Mouse (Mus musculus) small intestine, adult 2 months (tissue): ENCODE data around the gene Tchp. TPM values are rescaled to one million over a fixed set of nuclear protein-coding genes. Genes with fewer than 3 reads are reported as not detected.
A peak's percentile ranks its signal among the peaks of the same experiment; 100 is the strongest.

Source experiments
- H3K27ac ChIP-seq: fragments of 200-500 bp; 2 replicates; pipeline ENCODE4 v1.5.1; 2012; ENCODE audit warnings: low read depth, low read length, control low read depth, inconsistent platforms; ENCODE audit not compliant: insufficient read depth
- H3K27me3 ChIP-seq: fragments of 200-500 bp; 2 replicates; pipeline ENCODE4 v1.6.1; 2012; ENCODE audit warnings: mild to moderate bottlenecking, moderate library complexity, low read length, inconsistent platforms; ENCODE audit not compliant: control insufficient read depth, insufficient read depth
- H3K36me3 ChIP-seq: fragments of 200-500 bp; 2 replicates; pipeline ENCODE4 v1.6.1; 2012; ENCODE audit warnings: mild to moderate bottlenecking, low read length, control low read depth, inconsistent platforms; ENCODE audit not compliant: control insufficient read depth, insufficient read depth
- H3K4me1 ChIP-seq: fragments of 200-500 bp; 2 replicates; pipeline ENCODE4 v1.6.1; 2012; ENCODE audit warnings: low read length, inconsistent platforms, mixed read lengths; ENCODE audit not compliant: control insufficient read depth, insufficient read depth, insufficient read length
- H3K4me3 ChIP-seq: fragments of 200-500 bp; 2 replicates; pipeline ENCODE4 v1.5.1; 2012; ENCODE audit warnings: low read depth, mild to moderate bottlenecking, control low read depth, inconsistent platforms, low read length, moderate library complexity
- CTCF ChIP-seq: fragments of 200-500 bp; IDR thresholded peaks from 2 replicates; pipeline ENCODE4 v1.5.1; 2012; ENCODE audit warnings: low read depth, mild to moderate bottlenecking, control low read depth, inconsistent platforms, low read length, moderate library complexity, mixed read lengths; ENCODE audit not compliant: insufficient replicate concordance, insufficient read length; ENCODE audit errors: extremely low read depth
- POLR2A ChIP-seq: fragments of 200-500 bp; IDR thresholded peaks from 2 replicates; pipeline ENCODE4 v1.6.1; 2012; ENCODE audit warnings: low read depth, mild to moderate bottlenecking, control low read depth, inconsistent platforms, low read length, moderate library complexity
- WGBS: fragments of 180-500 bp; shearing (Covaris S2); methylation state at CpG from one replicate; pipeline ENCODE4 v1.1.7; 2018; 5-methylcytosine and 5-hydroxymethylcytosine counted together
- polyA plus RNA-seq: library from polyadenylated mRNA; depleted of rRNA; stranded (reverse); fragments of >200 nt; gene quantifications from 2 replicates; pipeline ENCODE4 v1.2.3, GENCODE M21; 2012; rRNA removed

Gene Tchp
- polyA plus RNA-seq, 1 experiment, result 4.4 TPM

DNA sequence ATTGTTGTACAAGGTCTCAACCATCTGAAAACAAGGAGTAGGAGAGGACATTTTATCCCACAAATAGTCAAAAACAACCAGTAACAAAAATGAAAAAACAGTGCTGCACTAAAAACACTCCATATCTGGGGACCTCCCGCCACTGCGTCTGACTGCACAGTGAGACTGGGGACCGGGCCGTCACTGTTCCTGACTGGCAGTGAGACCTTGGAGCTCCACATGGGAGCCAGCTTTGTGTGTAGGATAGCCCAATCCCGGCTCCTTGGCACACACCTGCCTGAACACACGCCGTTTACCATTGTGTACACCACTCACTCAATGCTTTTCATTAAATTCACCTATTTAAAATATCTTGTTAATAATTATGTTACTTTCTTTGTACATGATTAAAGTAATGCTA lies 59.6 kb downstream of the Tchp start:
- 89% methylated on average over 7 of the region's 7 CpGs for WGBS
- peaks cover 33% of the 10 kb centered on the region for H3K36me3 ChIP-seq
- no peak overlapping the region for H3K27ac ChIP-seq
- no peaks in the 10 kb centered on the region for H3K27me3 ChIP-seq
- no peaks in the 10 kb centered on the region; the same call in 1 of the 2 replicates for H3K4me1 ChIP-seq
- TF ChIP-seq CTCF, result no peak
- no peak for TF ChIP-seq POLR2A
- no peak overlapping the region for H3K4me3 ChIP-seq

DNA sequence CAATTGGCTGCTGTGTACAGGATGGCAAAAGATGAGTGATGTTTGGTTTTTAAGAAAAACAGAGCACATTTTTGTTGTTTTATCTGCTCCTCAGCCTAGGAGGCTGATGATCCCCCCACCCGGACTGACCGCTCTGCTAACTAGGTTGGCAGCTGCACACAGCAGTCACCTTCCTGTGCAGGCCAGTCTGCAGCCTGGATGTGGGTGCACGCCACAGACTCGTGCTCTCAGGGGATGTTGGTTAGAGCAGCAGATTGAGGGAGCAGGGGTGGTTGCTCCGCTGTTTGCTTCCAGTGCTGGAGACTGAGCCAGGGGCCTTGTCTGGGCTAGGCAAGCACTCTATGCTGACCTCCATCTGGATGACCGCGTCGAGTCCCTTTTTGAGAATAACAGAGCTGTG lies 62.2 kb downstream of the Tchp start:
- Histone ChIP-seq H3K27me3 (no peaks in the 10 kb centered on the region), H3K27ac (no peak overlapping the region), H3K4me3 (no peak overlapping the region), H3K36me3 (peaks cover 14% of the 10 kb centered on the region), H3K4me1 (no peaks in the 10 kb centered on the region; the same call in 1 of the 2 replicates)
- TF ChIP-seq POLR2A (no peak), CTCF (no peak)
- 89% methylated on average over 8 of the region's 8 CpGs for WGBS

DNA sequence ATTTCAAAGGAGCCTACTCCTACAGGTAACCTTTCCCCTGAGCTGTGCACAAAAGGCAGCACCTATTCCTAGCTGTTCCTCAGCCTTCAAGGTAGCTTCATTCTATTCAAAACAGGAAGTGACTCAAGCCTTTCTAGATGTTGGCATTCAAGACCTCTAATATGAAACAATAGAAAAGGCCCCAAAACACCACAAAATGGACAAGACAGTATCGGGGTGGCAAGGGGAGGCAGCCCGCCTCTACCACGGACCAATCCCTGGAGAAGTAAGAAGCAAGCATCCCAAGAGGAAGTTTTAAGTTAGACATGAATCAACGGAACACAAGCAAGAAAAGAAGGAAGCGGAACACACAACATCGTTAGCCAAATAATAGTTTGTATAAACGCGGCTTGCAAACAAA lies 64.2 kb downstream of the Tchp start:
- TF ChIP-seq POLR2A (no peak), CTCF (no peak)
- Histone ChIP-seq H3K4me3 (peak overlapping the region; percentile 32), H3K27me3 (no peaks in the 10 kb centered on the region), H3K36me3 (0 out of 2 replicates have a peak, but pooled peaks cover 1% of the 10 kb centered on the region), H3K27ac (peak overlapping the region; percentile 28; the same call in 1 of the 2 replicates), H3K4me1 (peaks cover 2% of the 10 kb centered on the region; the same call in 1 of the 2 replicates)
- WGBS, result 59% methylated on average over 8 of the region's 8 CpGs

Other genes starting within 250 kb of the Tchp start
- 2.8 and 5.3 TPM in 2 replicates for gene Fam222a, start 139.7 kb upstream of the Tchp start, polyA plus RNA-seq
- 2.4 and 2.9 TPM in 2 replicates for gene Trpv4, start 49.3 kb upstream of the Tchp start, polyA plus RNA-seq
- gene Gltp, start 16.8 kb upstream of the Tchp start, polyA plus RNA-seq, result 119 and 327 TPM in 2 replicates
- 53.0 and 110 TPM in 2 replicates for gene Ankrd13a, start 66.9 kb downstream of the Tchp start, polyA plus RNA-seq
- gene Git2, start 67.8 kb downstream of the Tchp start, polyA plus RNA-seq, result 16.4 and 25.1 TPM in 2 replicates
- 9.3 and 11.0 TPM in 2 replicates for gene 1500011B03Rik, start 115.7 kb downstream of the Tchp start, polyA plus RNA-seq
- not detected in 2 replicates for gene 4930519G04Rik, start 145.9 kb downstream of the Tchp start, polyA plus RNA-seq
- gene Gm9936, start 150.9 kb downstream of the Tchp start, polyA plus RNA-seq, result 0.05 TPM in 1 of 2 replicates, not detected in the other
- gene Oasl2, start 189.2 kb downstream of the Tchp start, polyA plus RNA-seq, result 7.2 and 53.4 TPM in 2 replicates
- gene Oasl1, start 215.5 kb downstream of the Tchp start, polyA plus RNA-seq, result 88.2 and 139 TPM in 2 replicates
- gene 2210016L21Rik, start 234.4 kb downstream of the Tchp start, polyA plus RNA-seq, result 8.5 and 13.6 TPM in 2 replicates